Mouse (Mus musculus) MEL (cell line): ENCODE measurements around the gene Tsr2. TPM values are rescaled to one million over a fixed set of nuclear protein-coding genes. Genes with fewer than 3 reads are reported as not detected.

Source experiments
- DNase-seq: peaks from one replicate; pipeline ENCODE4 v3.0.0; 2011; ENCODE audit warnings: low read depth, low spot score
- H3K27ac ChIP-seq: 2 replicates; pipeline ENCODE4 v1.5.1; 2012; ENCODE audit warnings: low read depth, mild to moderate bottlenecking, control low read depth, low read length, moderate library complexity; ENCODE audit not compliant: control insufficient read depth
- H3K27me3 ChIP-seq, 2 experiments: fragments of 150-350 bp in 1 of 2; sonication (generic) in 1 of 2; 2 replicates each; pipeline ENCODE4 v1.6.1; 2012; ENCODE audit warnings: low read length in 2 of 2, mild to moderate bottlenecking in 2 of 2, improper control_type of control experiment in 1 of 2, moderate library complexity in 1 of 2; ENCODE audit not compliant: insufficient read depth in 2 of 2, control insufficient read depth in 1 of 2
- H3K36me3 ChIP-seq, 2 experiments: 2 replicates each; pipeline ENCODE4 v1.6.1; 2012 to 2014; ENCODE audit warnings: low read length in 2 of 2, improper control_type of control experiment in 1 of 2, inconsistent platforms in 1 of 2, mild to moderate bottlenecking in 1 of 2; ENCODE audit not compliant: insufficient read depth in 2 of 2, control insufficient read depth in 1 of 2
- H3K4me1 ChIP-seq, 2 experiments: fragments of 150-350 bp in 1 of 2; sonication (generic) in 1 of 2; 2 replicates each; pipeline ENCODE4 v1.6.1; 2012; ENCODE audit warnings: low read length in 2 of 2, improper control_type of control experiment in 1 of 2, mild to moderate bottlenecking in 1 of 2; ENCODE audit not compliant: insufficient read depth in 2 of 2, control insufficient read depth in 1 of 2
- H3K4me3 ChIP-seq, 2 experiments: fragments of 150-350 bp in 1 of 2; sonication (generic) in 1 of 2; 2 replicates each; pipeline ENCODE4 v1.5.1; 2012; ENCODE audit warnings: low read depth in 2 of 2, low read length in 2 of 2, mild to moderate bottlenecking in 2 of 2, moderate library complexity in 2 of 2, control low read depth in 1 of 2, improper control_type of control experiment in 1 of 2; ENCODE audit not compliant: control insufficient read depth in 1 of 2, insufficient read depth in 1 of 2
- H3K79me2 ChIP-seq: 2 replicates; pipeline ENCODE4 v1.6.1; 2012; ENCODE audit warnings: mild to moderate bottlenecking, low read length, moderate library complexity; ENCODE audit not compliant: control insufficient read depth, poor library complexity, insufficient read depth
- H3K9ac ChIP-seq: 2 replicates; pipeline ENCODE4 v1.6.1; 2012; ENCODE audit warnings: low read depth, mild to moderate bottlenecking, control low read depth, low read length, moderate library complexity; ENCODE audit not compliant: control insufficient read depth, poor library complexity, severe bottlenecking
- H3K9me3 ChIP-seq: fragments of 150-350 bp; sonication (generic); replicated peaks from 2 replicates; pipeline ENCODE4 v1.6.1; 2012; ENCODE audit warnings: mild to moderate bottlenecking, low read length, improper control_type of control experiment, moderate library complexity; ENCODE audit not compliant: insufficient read depth
- CHD2 ChIP-seq: IDR thresholded peaks from 2 replicates; pipeline ENCODE4 v1.6.1; 2011; ENCODE audit warnings: low read length, improper control_type of control experiment
- CTCF ChIP-seq, 3 experiments: IDR thresholded peaks in 2 of 3; conservative IDR thresholded peaks in 1 of 3; 2 replicates each; pipeline ENCODE4 v1.5.1; 2011 to 2012; ENCODE audit warnings: low read length in 3 of 3, low read depth in 2 of 3, mild to moderate bottlenecking in 2 of 3, improper control_type of control experiment in 1 of 3, inconsistent platforms in 1 of 3, mixed read lengths in 1 of 3, moderate library complexity in 1 of 3; ENCODE audit not compliant: control insufficient read depth in 1 of 3, insufficient read depth in 1 of 3, poor library complexity in 1 of 3, severe bottlenecking in 1 of 3
- EP300 ChIP-seq, 2 experiments: IDR thresholded peaks; 2 replicates each; pipeline ENCODE4 v1.6.1; 2011; ENCODE audit warnings: improper control_type of control experiment in 2 of 2, low read length in 2 of 2, low read depth in 1 of 2, mild to moderate bottlenecking in 1 of 2
- ETS1 ChIP-seq: IDR thresholded peaks from 2 replicates; pipeline ENCODE4 v1.6.1; 2012; ENCODE audit warnings: low read depth, mild to moderate bottlenecking, inconsistent platforms, low read length, improper control_type of control experiment, moderate library complexity
- GABPA ChIP-seq: IDR thresholded peaks from 2 replicates; pipeline ENCODE4 v1.6.1; 2012; ENCODE audit warnings: low read depth, mild to moderate bottlenecking, inconsistent platforms, low read length, improper control_type of control experiment, moderate library complexity
- GATA1 ChIP-seq: IDR thresholded peaks from 2 replicates; pipeline ENCODE4 v1.6.1; 2011; ENCODE audit warnings: low read depth, low read length, improper control_type of control experiment
- MEF2A ChIP-seq: IDR thresholded peaks from 2 replicates; pipeline ENCODE4 v1.6.1; 2014; ENCODE audit warnings: low read depth, mild to moderate bottlenecking, inconsistent platforms, low read length, improper control_type of control experiment; ENCODE audit not compliant: poor library complexity, insufficient replicate concordance, severe bottlenecking; ENCODE audit errors: extremely low read depth
- MYC ChIP-seq: IDR thresholded peaks from 2 replicates; pipeline ENCODE4 v1.6.1; 2011; ENCODE audit warnings: low read depth, mild to moderate bottlenecking, low read length, improper control_type of control experiment, moderate library complexity
- TBP ChIP-seq: IDR thresholded peaks from 2 replicates; pipeline ENCODE4 v1.8.0; 2011; ENCODE audit warnings: low read depth, low read length, improper control_type of control experiment
- USF2 ChIP-seq, 2 experiments: IDR thresholded peaks; 2 replicates each; pipeline ENCODE4 v1.6.1; 2011 to 2012; ENCODE audit warnings: improper control_type of control experiment in 2 of 2, low read length in 2 of 2, borderline replicate concordance in 1 of 2, inconsistent platforms in 1 of 2, low read depth in 1 of 2, mild to moderate bottlenecking in 1 of 2; ENCODE audit not compliant: insufficient read depth in 1 of 2
- ZMIZ1 ChIP-seq: IDR thresholded peaks from 2 replicates; pipeline ENCODE4 v1.6.1; 2012; ENCODE audit warnings: low read depth, mild to moderate bottlenecking, inconsistent platforms, low read length, improper control_type of control experiment, moderate library complexity
- polyA plus RNA-seq, 2 experiments: library from polyadenylated mRNA; stranded (reverse) in 1 of 2; unstranded in 1 of 2; fragments of >175 nt in 1 of 2; fragments of >200 nt in 1 of 2; gene quantifications; 2 replicates each; pipeline versions ENCODE4 v1.2.1 to v1.2.4; 2012; ENCODE audit warnings: low replicate concordance in 2 of 2, low read depth in 1 of 2; ENCODE audit not compliant: insufficient read length in 2 of 2, insufficient read depth in 1 of 2, missing spikeins in 1 of 2
- total RNA-seq: library from RNA; depleted of rRNA; stranded (reverse); fragments of 300-350 nt; gene quantifications from 2 replicates; pipeline ENCODE4 v1.2.3, GENCODE M21; 2012

Tsr2 gene
- total and polyA plus RNA-seq, 3 experiments = 61.9 to 143 (median 106) TPM

DNA sequence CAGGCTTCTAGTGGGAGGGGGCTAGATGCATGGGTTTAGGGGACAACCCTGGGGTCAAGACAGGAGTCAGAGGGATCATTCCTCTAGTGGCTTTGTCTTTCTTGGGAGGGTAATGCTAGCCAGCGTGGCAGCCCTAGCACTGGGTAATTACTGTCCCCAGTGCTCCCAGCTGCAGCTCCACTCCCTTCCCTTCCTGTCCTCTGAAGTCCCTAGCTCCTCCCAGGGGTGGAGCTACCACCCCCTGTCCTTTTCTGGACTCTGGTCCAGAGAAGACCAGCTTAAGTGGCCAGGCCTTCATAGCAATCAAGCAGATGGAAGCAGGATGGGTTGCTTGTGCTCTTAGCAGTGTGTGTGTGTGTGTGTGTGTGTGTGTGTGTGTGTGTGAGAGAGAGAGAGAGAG is 40.8 kb downstream of the Tsr2 start:
- H3K4me1 ChIP-seq = no peaks in the 10 kb centered on the region
- H3K9me3 ChIP-seq = no peaks in the 10 kb centered on the region
- no peaks in the 10 kb centered on the region for H3K79me2 ChIP-seq
- no peak overlapping the region for H3K9ac ChIP-seq
- H3K27me3 ChIP-seq = no peaks in the 10 kb centered on the region
- H3K36me3 ChIP-seq = no peaks in the 10 kb centered on the region
- no peak overlapping the region for H3K27ac ChIP-seq
- TF ChIP-seq GATA1 (no peak), MEF2A (no peak), CTCF (IDR thresholded peaks at IDR 0.05 in 2 of 3, conservative IDR thresholded peaks at IDR 0.05 in 1 of 3; ENCODE audit: control insufficient read depth in 1 of 3, insufficient read depth in 1 of 3, low read depth in 2 of 3, low read length in 3 of 3, poor library complexity in 1 of 3, severe bottlenecking in 1 of 3) (no peak), ZMIZ1 (no peak), CHD2 (no peak), MYC (no peak), EP300 (IDR thresholded peaks at IDR 0.05; ENCODE audit: low read depth in 1 of 2, low read length in 2 of 2) (no peak)
- H3K4me3 ChIP-seq = no peak overlapping the region
- no peak for DNase-seq

DNA sequence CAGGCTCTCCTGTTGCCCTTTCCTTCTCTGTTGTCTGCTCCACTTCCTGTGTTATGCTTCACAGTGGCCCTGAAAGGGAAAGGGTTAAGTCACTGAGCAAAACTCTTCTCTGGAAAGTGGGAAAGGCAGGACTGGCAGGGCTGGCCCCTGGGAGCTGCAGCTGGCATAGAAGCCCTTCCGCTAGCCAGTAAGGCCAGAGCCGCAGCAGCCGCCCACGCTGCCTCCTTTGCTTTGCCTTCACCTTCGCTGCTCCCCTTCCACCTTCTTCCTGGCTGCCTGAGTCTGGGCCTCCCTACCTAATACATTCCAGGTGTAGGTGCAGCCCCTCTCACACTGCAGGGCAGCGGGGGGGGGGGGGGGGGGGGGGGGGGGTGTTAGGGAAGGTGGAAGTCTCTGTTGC is 41.9 kb downstream of the Tsr2 start:
- no peaks in the 10 kb centered on the region for H3K4me1 ChIP-seq
- no peaks in the 10 kb centered on the region for H3K9me3 ChIP-seq
- no peak overlapping the region for H3K27ac ChIP-seq
- no peak overlapping the region for H3K9ac ChIP-seq
- H3K27me3 ChIP-seq = no peaks in the 10 kb centered on the region
- H3K4me3 ChIP-seq = no peak overlapping the region
- no peak for DNase-seq
- no peaks in the 10 kb centered on the region for H3K79me2 ChIP-seq
- H3K36me3 ChIP-seq = no peaks in the 10 kb centered on the region
- no peak for TF ChIP-seq ETS1
- TF ChIP-seq, all 39 proteins: peak for 0

DNA sequence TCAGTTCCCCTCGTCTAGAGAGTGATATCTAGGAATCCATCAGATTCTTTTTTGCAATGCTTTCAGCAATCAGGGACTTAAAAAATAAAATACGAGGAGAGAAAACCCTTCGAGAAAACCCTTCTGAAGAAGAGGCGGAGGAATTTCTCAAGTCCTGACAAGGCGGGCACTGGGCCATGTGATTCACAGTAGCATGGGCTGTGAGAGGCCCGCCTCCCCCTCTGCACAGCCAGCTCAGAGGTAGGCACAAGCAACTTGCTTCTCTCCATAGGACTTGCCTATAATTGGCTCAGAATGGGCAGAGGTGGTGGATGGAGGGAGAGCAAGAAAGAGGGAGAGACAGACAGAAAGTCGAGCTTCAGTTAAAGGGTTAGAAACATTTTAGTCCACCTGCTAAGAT is 46.0 kb downstream of the Tsr2 start:
- Histone ChIP-seq H3K79me2 (no peaks in the 10 kb centered on the region), H3K27me3 (no peaks in the 10 kb centered on the region), H3K4me1 (no peaks in the 10 kb centered on the region), H3K9me3 (no peaks in the 10 kb centered on the region), H3K27ac (no peak overlapping the region)
- TF ChIP-seq TBP = no peak
- TF ChIP-seq USF2 (IDR thresholded peaks at IDR 0.05; ENCODE audit: borderline replicate concordance in 1 of 2, insufficient read depth in 1 of 2, low read depth in 1 of 2, low read length in 2 of 2) = no peak
- no peak for TF ChIP-seq MYC
- no peak for TF ChIP-seq GABPA
- TF ChIP-seq, all 39 proteins: peak for 0
- Histone ChIP-seq H3K36me3 (no peaks in the 10 kb centered on the region), H3K4me3 (no peak overlapping the region), H3K9ac (no peak overlapping the region)
- DNase-seq = no peak
